Mouse (Mus musculus): ENCODE results near the gene Gfod1.

Gene Gfod1

GRCm38 (mm10) chr13:43304018-43304431, at the start of gene Gfod1:
Gfod1 (minus strand) TSS chr13:43304172.
- DNase-seq, result peak; percentile 97

GRCm38 (mm10) chr13:43353356-43353755, 49.4 kb upstream of the Gfod1 start:
- DNase-seq, result no peak

DNA sequence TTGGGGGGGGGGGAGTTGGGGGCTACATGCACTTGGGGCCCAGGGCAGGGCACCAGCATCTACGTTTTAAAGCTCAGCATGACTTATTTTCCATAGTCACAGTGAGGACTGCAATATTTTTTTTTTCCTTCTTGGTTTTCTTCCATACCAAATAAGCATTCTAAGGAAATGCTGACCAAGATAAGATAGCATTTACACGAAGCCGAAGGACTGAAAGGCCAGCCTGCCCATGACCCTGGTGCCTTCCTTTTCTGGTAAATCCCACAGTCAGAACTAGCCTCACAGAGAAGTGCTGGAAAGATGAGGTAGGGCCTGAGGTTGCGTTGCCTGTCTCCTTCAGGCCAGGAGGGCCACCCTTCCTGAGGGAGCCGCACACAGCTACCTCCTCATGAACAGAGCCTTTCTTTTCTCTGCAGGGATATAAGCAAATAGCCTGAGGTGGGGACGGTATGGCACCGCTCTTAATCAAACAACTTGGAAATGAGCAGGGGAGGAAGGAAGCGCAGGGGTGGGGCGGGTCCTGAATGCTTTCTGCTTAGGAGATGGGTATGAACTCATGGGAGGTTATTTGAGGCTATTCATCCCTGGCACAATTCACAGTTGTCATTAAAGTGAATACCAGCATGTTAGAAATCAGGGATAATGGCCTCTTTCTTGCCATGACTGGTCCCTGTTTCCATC, 46.7 kb upstream of the Gfod1 start:
- DNase-seq, result no peak

DNA sequence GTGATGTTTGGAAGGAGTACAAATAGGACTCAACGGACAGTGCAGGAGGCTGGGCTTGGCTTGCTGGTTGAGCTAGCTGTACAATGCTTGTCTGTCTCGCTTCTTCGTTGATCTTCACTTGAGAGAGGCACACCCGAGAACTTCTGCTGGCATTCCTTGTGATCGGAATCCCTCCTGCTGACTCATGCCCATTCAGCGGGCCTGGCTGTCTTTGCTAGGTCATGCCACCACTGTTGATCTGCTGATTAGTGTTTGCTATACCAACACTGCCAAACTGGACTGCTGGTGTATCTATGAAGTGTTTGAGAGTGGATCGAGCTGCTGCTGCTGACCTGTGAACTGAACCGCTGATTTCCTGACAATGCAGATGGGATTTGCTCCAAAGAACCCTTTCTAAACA, 45.4 kb upstream of the Gfod1 start:
- DNase-seq, result no peak

- no peak for DNase-seq
Measured at GRCm38 (mm10) chr13:43346825-43347224, 42.9 kb upstream of the Gfod1 start.

DNA sequence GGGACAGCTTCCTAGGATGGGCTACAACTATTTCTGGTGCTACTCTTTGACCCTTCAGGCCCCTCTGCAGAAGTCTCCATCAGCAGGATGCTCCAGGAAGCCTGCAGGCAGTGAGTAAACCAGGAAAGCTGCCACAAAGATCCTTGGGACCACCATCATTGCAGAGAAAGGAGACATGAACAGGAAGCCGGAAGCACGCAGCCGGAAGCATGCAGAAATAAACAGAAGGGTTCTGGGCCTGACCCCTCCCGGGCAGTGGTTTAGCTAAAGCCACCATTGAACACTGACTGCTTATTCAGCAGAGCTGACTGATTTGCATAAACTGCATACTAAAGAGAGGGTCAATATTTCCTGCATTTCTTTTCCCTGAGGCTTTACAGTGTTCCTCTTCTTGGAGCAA, 34.7 kb upstream of the Gfod1 start:
- no peak for DNase-seq

DNA sequence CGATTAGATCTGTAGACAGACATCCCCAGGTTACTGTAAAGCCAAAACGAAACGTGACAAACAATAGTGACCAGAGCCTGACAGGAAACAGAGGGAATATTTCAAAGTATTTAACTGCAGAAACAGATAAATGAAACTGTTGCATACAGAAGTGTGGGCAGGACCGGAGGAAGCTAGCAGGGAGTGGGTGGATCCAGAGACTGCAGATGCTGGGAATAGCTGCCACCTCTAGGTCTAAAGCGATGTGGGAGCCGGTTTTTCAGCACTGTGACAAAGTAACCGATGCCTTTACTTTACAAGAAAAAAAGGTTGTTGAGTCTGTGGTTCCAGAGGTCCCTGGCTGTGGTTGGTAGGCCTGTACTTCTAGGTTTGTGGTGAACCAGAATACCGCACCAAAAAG, 34.0 kb upstream of the Gfod1 start:
- DNase-seq, result no peak

- DNase-seq, result no peak
Measured at GRCm38 (mm10) chr13:43336425-43337221, 32.7 kb upstream of the Gfod1 start.

DNA sequence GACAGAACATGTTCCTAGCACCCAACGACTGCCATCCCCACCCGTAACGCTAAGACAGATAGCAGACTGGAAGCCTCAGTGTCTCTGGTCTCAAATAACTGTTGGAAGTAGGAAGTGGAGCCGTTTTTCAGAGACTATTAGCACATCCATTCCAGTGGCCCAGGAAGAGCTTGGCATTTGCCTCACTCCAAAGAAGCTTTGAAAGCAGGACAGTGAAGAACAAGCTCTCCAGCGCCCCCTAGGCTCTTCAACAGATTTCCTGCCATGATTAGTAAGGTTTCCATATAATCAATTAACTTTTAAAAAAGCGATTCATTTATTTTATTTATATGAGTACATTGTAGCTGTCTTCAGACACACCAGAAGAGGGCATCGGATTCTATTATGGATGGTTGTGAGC, 28.6 kb upstream of the Gfod1 start:
- peak; percentile 13 for DNase-seq

DNA sequence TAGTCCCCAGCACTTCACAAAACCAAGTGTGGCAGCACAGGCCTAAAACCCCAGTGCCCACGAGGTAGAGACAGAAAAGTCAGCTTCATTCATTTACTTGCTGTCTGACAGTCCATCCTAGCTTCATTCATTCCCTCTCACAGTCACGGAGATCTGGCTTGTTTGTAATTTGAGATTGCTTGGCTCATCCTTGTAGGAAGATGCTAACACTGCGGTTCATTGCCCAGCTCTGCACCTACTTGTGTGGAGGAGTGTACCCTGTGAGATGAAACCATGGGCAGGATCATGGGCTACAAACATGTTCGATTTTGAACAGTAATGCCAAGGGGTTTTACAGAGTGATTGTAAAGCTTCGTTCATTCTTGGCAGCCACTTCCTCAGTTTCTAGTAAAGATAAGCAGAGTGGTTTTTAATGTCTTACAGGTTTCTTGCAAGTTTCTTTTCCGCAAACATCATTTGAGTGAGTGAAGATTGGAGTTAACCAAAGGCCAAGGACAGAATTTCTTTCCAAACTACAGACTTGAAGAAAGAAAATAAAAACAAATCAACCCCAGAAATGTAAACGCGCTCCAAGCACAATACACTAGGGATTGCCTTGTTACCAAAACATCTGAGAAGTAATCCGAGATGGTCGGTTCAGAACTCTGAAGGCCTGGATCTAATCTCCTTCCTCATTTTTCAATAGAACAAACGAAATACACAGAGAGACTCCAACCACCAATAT, 27.9 kb upstream of the Gfod1 start:
- no peak for DNase-seq

- no peak for DNase-seq
Measured at GRCm38 (mm10) chr13:43325427-43325826, 21.5 kb upstream of the Gfod1 start.

DNA sequence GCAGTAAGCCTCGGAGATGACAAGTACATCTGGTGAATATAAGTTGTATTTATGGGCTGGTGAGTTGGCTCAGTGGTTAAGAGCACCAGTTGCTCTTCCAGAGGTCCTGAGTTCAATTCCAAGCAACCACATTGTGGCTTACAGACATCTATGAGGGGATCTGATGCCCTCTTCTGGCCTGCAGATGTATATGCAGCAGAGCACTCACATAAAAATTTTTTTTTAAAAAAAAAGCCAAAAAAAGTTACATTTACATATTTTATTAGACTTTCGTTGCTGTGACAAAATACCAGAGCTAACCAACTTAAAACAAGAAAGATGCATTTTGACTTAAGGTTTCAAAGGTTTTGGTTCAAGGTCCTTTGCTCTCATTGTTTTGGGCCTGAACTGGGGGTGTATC, 17.5 kb upstream of the Gfod1 start:
- DNase-seq, result no peak

DNA sequence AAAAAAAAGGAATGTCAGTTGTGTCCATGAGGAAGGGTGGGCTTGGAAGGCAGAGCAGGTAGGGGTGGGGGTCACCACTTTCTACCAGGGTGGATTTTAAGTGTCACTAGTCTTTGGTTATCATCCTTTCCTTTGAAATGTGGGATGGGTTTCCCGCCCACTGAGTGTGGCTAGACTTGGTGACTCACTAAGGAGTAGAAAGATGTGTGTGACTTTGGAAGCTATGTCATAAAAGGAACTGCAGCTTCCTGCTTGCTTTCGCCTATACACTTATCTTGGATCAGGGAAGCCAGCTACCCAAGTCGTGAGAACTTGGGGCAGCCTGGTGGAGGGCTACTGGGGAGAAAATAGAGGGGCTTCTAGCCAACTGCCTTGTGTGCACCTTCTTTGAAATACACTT, 15.4 kb upstream of the Gfod1 start:
- DNase-seq, result no peak

GRCm38 (mm10) chr13:43317411-43317810, 13.4 kb upstream of the Gfod1 start:
- no peak for DNase-seq

GRCm38 (mm10) chr13:43305181-43305924, 1.4 kb upstream of the Gfod1 start:
- no peak for DNase-seq

- DNase-seq, result peak; percentile 71
Measured at GRCm38 (mm10) chr13:43304700-43305099, 728 bp upstream of the Gfod1 start.

GRCm38 (mm10) chr13:43303161-43303965, 609 bp downstream of the Gfod1 start:
- DNase-seq, result peak; percentile 23

DNA sequence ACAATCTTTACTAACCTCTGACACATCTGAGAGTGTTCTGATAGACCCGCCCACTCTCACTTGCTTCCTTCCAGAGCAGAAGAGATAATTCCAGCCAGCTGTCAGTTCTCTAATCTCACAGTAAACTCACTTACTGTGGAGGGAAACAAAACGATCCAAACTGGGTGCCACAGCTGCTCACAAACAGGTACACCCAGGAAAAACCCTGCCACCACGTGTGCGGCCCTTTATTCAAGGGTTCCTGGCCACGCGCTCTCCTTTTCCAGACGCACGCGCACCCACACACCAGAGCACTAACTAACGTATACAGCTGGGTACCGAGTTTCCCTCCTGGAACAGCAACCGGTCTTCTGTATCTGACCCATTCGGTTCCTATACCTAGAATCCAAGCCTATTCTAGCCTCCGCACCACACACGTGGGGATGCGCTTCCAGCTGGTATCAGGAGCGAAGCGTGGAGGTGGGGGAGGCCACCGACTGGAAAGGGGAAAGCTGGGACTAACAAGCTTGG, 1.3 kb downstream of the Gfod1 start:
- DNase-seq, result no peak

DNA sequence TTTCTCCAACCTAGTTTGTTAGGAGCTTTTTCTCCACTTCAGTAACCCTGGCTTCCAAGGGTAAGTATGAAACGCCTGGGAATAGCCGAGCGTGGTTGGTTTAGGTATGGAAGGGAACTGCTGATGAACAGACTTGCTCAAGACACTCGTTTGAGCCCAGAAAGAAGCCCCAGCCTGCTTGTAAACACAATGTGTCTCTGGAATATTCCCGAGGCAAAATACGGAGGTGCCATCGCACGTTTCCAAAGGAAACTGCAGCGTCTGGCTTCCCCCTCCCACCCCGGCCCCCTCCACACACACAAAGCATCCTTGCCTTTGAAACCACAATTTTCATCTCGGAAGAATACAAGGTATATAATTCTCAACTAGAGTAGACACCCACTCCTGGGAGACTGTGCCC, 1.7 kb downstream of the Gfod1 start:
- DNase-seq, result no peak

- no peak for DNase-seq
Measured at GRCm38 (mm10) chr13:43300906-43301305, 3.1 kb downstream of the Gfod1 start.

DNA sequence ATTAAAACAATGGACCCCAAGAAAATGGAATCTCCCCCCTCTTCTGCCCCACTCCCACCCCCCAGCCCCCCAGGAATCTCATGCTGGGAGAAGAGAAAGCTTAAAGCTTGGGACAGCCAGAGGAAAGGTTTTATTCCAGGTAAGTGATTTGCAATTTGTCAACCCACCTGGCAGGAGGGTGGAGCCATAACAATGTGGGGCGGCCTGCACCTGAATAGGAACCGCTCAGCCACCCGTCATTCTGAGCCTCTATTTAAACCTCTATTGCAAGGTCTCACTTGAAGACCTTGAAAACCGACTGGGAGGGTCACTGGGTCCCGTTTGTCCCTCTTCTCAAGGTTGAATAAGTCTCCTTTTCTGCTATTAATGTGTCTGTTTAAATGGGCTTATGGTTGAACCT, 3.6 kb downstream of the Gfod1 start:
- DNase-seq, result no peak

DNA sequence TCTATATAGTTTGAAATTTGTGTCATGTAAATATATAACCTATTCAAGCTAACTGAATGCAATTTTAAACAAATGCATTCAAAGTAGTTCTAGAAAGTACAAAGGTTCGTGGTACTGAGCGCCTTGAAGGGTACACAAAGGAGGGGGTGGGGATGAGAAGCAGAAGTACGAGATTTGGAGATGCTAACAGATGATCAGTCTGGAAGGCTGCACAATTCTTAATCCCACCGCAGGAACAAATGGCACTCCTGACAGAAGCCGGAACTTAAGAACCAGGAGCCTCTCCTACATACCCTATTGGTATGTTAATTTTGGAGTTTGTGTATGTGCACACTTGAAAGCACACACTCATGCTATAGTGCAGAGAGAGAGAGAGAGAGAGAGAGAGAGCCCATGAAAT, 4.8 kb downstream of the Gfod1 start:
- no peak for DNase-seq

All from kidney, adult 9 months (tissue).